Mouse (Mus musculus) CD8-positive naive resting alpha-beta T cell, adult 57 days (primary cell): ENCODE measurements around the gene 2210010C04Rik. TPM values are rescaled to one million over a fixed set of nuclear protein-coding genes. Genes with fewer than 3 reads are reported as not detected.

Source experiments
- total RNA-seq: library from RNA; stranded (reverse); gene quantifications from one replicate; pipeline ENCODE4 v1.2.4, GENCODE M21; 2023

The 2210010C04Rik gene
- 5.6 TPM for total RNA-seq

DNA sequence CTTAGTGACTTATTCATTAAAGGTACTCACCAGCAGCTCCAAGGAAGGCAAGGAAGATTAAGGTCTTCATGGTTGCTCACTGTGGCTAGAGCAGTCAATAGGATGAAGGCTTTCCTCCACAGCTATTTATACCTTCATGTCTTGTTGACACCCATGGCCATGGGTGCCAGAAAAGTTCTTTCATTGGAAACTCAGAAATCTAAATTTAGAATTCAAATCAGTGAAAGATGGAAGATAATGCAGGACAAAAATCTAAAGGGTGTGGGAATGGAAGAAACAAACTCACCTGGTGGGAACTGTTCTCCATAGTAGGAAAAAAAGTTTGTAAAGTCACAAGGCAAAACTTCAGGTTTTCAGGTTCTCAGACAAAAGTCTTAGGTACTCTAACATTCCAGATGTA, at the start of gene 2210010C04Rik:
Gene 2210010C04Rik, minus strand, starts transcription at position 101 of the 400 bp plus-strand sequence.

DNA sequence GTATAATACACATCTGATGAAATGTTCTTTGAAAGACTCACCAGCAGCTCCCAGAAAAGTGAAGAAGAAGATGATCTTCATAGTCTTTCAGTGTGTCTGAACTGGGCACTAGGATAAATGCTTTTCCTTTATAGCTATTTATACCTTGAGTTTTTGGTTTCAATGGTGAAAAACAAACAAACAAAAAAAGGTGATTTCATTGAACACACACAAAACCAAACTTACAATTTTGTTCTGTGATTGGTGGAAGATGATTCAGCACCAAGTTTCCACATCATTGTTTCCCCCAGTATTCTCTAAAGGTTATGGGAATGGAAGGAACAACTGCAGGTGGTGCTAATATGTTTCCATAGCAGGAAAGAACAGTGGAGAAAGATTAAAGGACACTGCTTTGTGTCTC, 35.9 kb downstream of the 2210010C04Rik start, which contains the start of gene Gm2663:
Gene Gm2663, minus strand, starts transcription at position 101 of the 400 bp plus-strand sequence.

Other genes starting within 250 kb of the 2210010C04Rik start
- gene Moxd2, start 148.0 kb downstream of the 2210010C04Rik start, total RNA-seq = not detected
- gene Prss58, start 135.1 kb downstream of the 2210010C04Rik start, total RNA-seq = not detected
- gene 1700074P13Rik, start 95.0 kb downstream of the 2210010C04Rik start, total RNA-seq = not detected
- not detected for gene Gm4744, start 83.6 kb downstream of the 2210010C04Rik start, total RNA-seq
- gene 1810009J06Rik, start 70.8 kb downstream of the 2210010C04Rik start, total RNA-seq = not detected
- not detected for gene Gm2663, start 36.0 kb downstream of the 2210010C04Rik start, total RNA-seq